10 mouse cellular contexts compared by ENCODE assay signal in genomic region chr7:25651281-25651680, GRCm38 (mm10). TPM values are rescaled to one million over a fixed set of nuclear protein-coding genes. Genes with fewer than 3 reads are reported as not detected.
DNase-seq lines count a peak whose midpoint lies in the region; ATAC-seq and TF ChIP-seq lines count a peak whose summit lies in the region.
"Had no signal": no experiment of that assay in that cellular context is flagged by ENCODE, and none has a peak within 500 bp of the region (broad histone marks: within the 10 kb centered on the region; RNA-seq: fewer than 3 reads in every experiment).

No protein-coding gene starts in this region.

- H3K9me3 ChIP-seq in heart, embryonic 10.5 days = no peaks in the 10 kb centered on the region
- H3K9me3 ChIP-seq in CH12.LX (replicated peaks; ENCODE audit: low read length) = no peaks in the 10 kb centered on the region

- 0 out of 2 replicates have a peak overlapping the region, but pooled peaks have one; percentile 23 for H3K4me2 ChIP-seq in CH12.LX (ENCODE audit: insufficient read depth, low read depth, poor library complexity, severe bottlenecking)

- DNase-seq in heart, adult 11 months = peak; percentile 93
- DNase-seq in heart, embryonic 10.5 days (ENCODE audit: low spot score) = no peak
- peak; percentile 66 for DNase-seq in CH12.LX (ENCODE audit: extremely low read depth)
- DNase-seq in naive thymus-derived CD4-positive, alpha-beta T cell, adult 2 months (ENCODE audit: low read depth) = peak; percentile 29
- no peak for DNase-seq in frontal cortex, postnatal 14 days (ENCODE audit: low spot score in 2 of 2)
- DNase-seq in right cerebral cortex, adult 18-20 months = no peak
- no peak for DNase-seq in frontal cortex, adult 2 months (ENCODE audit: extremely low spot score in 1 of 2, low spot score in 1 of 2)
- DNase-seq: gastrocnemius, postnatal 36 days; kidney, postnatal 36 days had no signal

- peak; percentile 78 for TF ChIP-seq RAD21 in CH12.LX (IDR thresholded peaks at IDR 0.05; ENCODE audit: low read depth, low read length)

- H3K36me3 ChIP-seq in heart, embryonic 10.5 days = no peaks in the 10 kb centered on the region
- H3K36me3 ChIP-seq in CH12.LX (replicated peaks in 1 of 2; ENCODE audit: control insufficient read depth in 1 of 2, insufficient read depth in 1 of 2, low read length in 1 of 2) = no peaks in the 10 kb centered on the region

- no peak overlapping the region for H3K27ac ChIP-seq in heart, embryonic 10.5 days
- no peak overlapping the region for H3K27ac ChIP-seq in CH12.LX (ENCODE audit: insufficient read depth, low read depth)

- TF ChIP-seq POLR2A in CH12.LX (IDR thresholded peaks at IDR 0.05; ENCODE audit: low read depth, low read length) = no peak

- no peak overlapping the region for H3K9ac ChIP-seq in CH12.LX (ENCODE audit: insufficient read depth, low read depth)

- 86% methylated on average over 8 of the region's 8 CpGs for WGBS in heart, embryonic 10.5 days

- H3K79me2 ChIP-seq in CH12.LX (replicated peaks; ENCODE audit: control insufficient read depth, extremely low read depth, insufficient read depth, poor library complexity, severe bottlenecking) = no peaks in the 10 kb centered on the region

- in situ Hi-C loops in CH12.LX (cut with MboI; ENCODE audit: low pct_ligation_motif_present, low pct_unique_long_range_greater_than_20kb, low sequenced_read_pairs) = no loop called here

- 0 out of 2 replicates have a peak, but pooled peaks cover 3% of the 10 kb centered on the region for H3K4me1 ChIP-seq in heart, embryonic 10.5 days
- H3K4me1 ChIP-seq in CH12.LX (ENCODE audit: control insufficient read depth in 1 of 2, insufficient read depth in 2 of 2) = peaks cover 17 to 49% of the 10 kb centered on the region in 2 experiments

- no peaks in the 10 kb centered on the region for H3K27me3 ChIP-seq in heart, embryonic 10.5 days (ENCODE audit: insufficient read depth, poor library complexity, severe bottlenecking)
- H3K27me3 ChIP-seq in CH12.LX (replicated peaks) = no peaks in the 10 kb centered on the region

- peak in 1 of 2 experiments; percentile 68; a peak in 2 of 4 replicates for TF ChIP-seq CTCF in CH12.LX (conservative IDR thresholded peaks at IDR 0.05 in 1 of 2, IDR thresholded peaks at IDR 0.05 in 1 of 2; ENCODE audit: low read depth in 2 of 2, low read length in 2 of 2)

- peak; percentile 87 to 94 for ATAC-seq in hematopoietic stem cell, adult 5-6 weeks (replicated peaks in 1 of 2; ENCODE audit: insufficient read depth in 1 of 2, low FRiP score in 2 of 2, low TSS enrichment in 1 of 2, low read depth in 1 of 2, poor library complexity in 2 of 2, severe bottlenecking in 2 of 2)

- no peak for TF ChIP-seq EP300 in CH12.LX (IDR thresholded peaks at IDR 0.05; ENCODE audit: low read length)

- dilution Hi-C loops in CH12.LX (cut with MboI; ENCODE audit: extremely low pct_ligation_motif_present, extremely low pct_unique_long_range_greater_than_20kb, low sequenced_read_pairs) = no loop called here

- no peak overlapping the region for H3K4me3 ChIP-seq in heart, embryonic 10.5 days
- no peak overlapping the region for H3K4me3 ChIP-seq in CH12.LX (replicated peaks in 1 of 3; ENCODE audit: low read depth in 2 of 3, low read length in 2 of 3, poor library complexity in 1 of 3)

TF ChIP-seq in CH12.LX, 34 proteins besides CTCF, POLR2A, EP300 and RAD21:
- TF ChIP-seq HCFC1 (IDR thresholded peaks at IDR 0.05; ENCODE audit: low read depth, low read length) (no peak), SMC3 (IDR thresholded peaks at IDR 0.05; ENCODE audit: low read depth, low read length) (peak; percentile 65), USF1 (IDR thresholded peaks at IDR 0.05; ENCODE audit: low read depth, low read length) (no peak), BHLHE40 (IDR thresholded peaks at IDR 0.05; ENCODE audit: low read depth, low read length) (0 out of 2 replicates have a peak, but pooled peaks have one; percentile 20)

RNA-seq across cellular contexts. Expression of gene Bckdha, which starts 7.5 kb away (rescaled TPM):
- polyA plus RNA-seq in heart, embryonic 10.5 days (2016; fragmentation: Nextera tagmentation; extraction: Ambion mirVana) = 51.7 and 51.8 TPM in 2 replicates
- 14.9 and 19.9 TPM in 2 replicates for total RNA-seq in CH12.LX (2012; rRNA removed)
- 20.8 and 21.4 TPM in 2 replicates for total RNA-seq in CH12.LX (2014; rRNA removed)
- 13.4 and 17.2 TPM in 2 replicates for polyA plus RNA-seq in CH12.LX (2012; ENCODE audit: insufficient read length, low read depth)
- 33.2 and 61.3 TPM in 2 replicates for total RNA-seq in hematopoietic stem cell, adult 5-6 weeks (2017)
- 67.9 and 71.9 TPM in 2 replicates for polyA plus RNA-seq in frontal cortex, adult 2 months (2012; rRNA removed)

RNA-seq across cellular contexts. Expression of gene Exosc5, which starts 7.7 kb away (rescaled TPM):
- 50.6 and 74.8 TPM in 2 replicates for polyA plus RNA-seq in heart, embryonic 10.5 days (2016; fragmentation: Nextera tagmentation; extraction: Ambion mirVana)
- 105 and 116 TPM in 2 replicates for total RNA-seq in CH12.LX (2012; rRNA removed)
- total RNA-seq in CH12.LX (2014; rRNA removed) = 114 and 123 TPM in 2 replicates
- 102 and 125 TPM in 2 replicates for polyA plus RNA-seq in CH12.LX (2012; ENCODE audit: insufficient read length, low read depth)
- 32.5 and 48.8 TPM in 2 replicates for total RNA-seq in hematopoietic stem cell, adult 5-6 weeks (2017)
- 33.9 TPM in 2 replicates for polyA plus RNA-seq in frontal cortex, adult 2 months (2012; rRNA removed)

RNA-seq across cellular contexts. Expression of gene Tmem91, which starts 23.7 kb away (rescaled TPM):
- 1.1 and 1.9 TPM in 2 replicates for polyA plus RNA-seq in heart, embryonic 10.5 days (2016; fragmentation: Nextera tagmentation; extraction: Ambion mirVana)
- total RNA-seq in CH12.LX (2012; rRNA removed) = 0.17 and 0.55 TPM in 2 replicates
- not detected in 2 replicates for total RNA-seq in CH12.LX (2014; rRNA removed)
- polyA plus RNA-seq in CH12.LX (2012; ENCODE audit: insufficient read length, low read depth) = 1.3 and 1.9 TPM in 2 replicates
- total RNA-seq in hematopoietic stem cell, adult 5-6 weeks (2017) = 2.3 TPM in 1 of 2 replicates, not detected in the other
- 49.8 and 52.0 TPM in 2 replicates for polyA plus RNA-seq in frontal cortex, adult 2 months (2012; rRNA removed)
- total RNA-seq: gastrocnemius, postnatal 36 days had no signal

RNA-seq across cellular contexts. Expression of gene B3gnt8, which starts 24.8 kb away (rescaled TPM):
- 5.2 and 5.4 TPM in 2 replicates for polyA plus RNA-seq in heart, embryonic 10.5 days (2016; fragmentation: Nextera tagmentation; extraction: Ambion mirVana)
- 0.21 TPM in 2 replicates for total RNA-seq in CH12.LX (2012; rRNA removed)
- total RNA-seq in CH12.LX (2014; rRNA removed) = not detected in 2 replicates
- polyA plus RNA-seq in CH12.LX (2012; ENCODE audit: insufficient read length, low read depth) = 0.24 and 0.29 TPM in 2 replicates
- 1.8 and 4.7 TPM in 2 replicates for total RNA-seq in hematopoietic stem cell, adult 5-6 weeks (2017)
- polyA plus RNA-seq in frontal cortex, adult 2 months (2012; rRNA removed) = 0.95 and 1.1 TPM in 2 replicates

RNA-seq across cellular contexts. Expression of gene B9d2, which starts 29.3 kb away (rescaled TPM):
- polyA plus RNA-seq in heart, embryonic 10.5 days (2016; fragmentation: Nextera tagmentation; extraction: Ambion mirVana) = 34.2 and 35.8 TPM in 2 replicates
- total RNA-seq in CH12.LX (2012; rRNA removed) (13.1 and 15.8 TPM in 2 replicates), CH12.LX (2014; rRNA removed) (9.3 and 10.0 TPM in 2 replicates)
- 21.2 and 23.8 TPM in 2 replicates for polyA plus RNA-seq in CH12.LX (2012; ENCODE audit: insufficient read length, low read depth)
- 46.3 and 70.6 TPM in 2 replicates for total RNA-seq in hematopoietic stem cell, adult 5-6 weeks (2017)
- polyA plus RNA-seq in frontal cortex, adult 2 months (2012; rRNA removed) = 54.8 and 62.4 TPM in 2 replicates

Comparison
In these comparisons a context has a peak if more than half of its experiments do, and no peak if none do; other contexts are left out.
1. DNase-seq: peak in heart, adult 11 months (single experiment), CH12.LX (single experiment) and naive thymus-derived CD4-positive, alpha-beta T cell, adult 2 months (single experiment); none in heart, embryonic 10.5 days (single experiment), frontal cortex, postnatal 14 days (0 of 2), right cerebral cortex, adult 18-20 months (single experiment) and frontal cortex, adult 2 months (0 of 2).
2. RNA of gene Tmem91, which starts 23.7 kb away (polyA plus RNA-seq): 49.8 to 52.0 TPM in frontal cortex, adult 2 months; 1.1 to 1.9 TPM in heart, embryonic 10.5 days and 1.3 to 1.9 TPM in CH12.LX; every median in the first group is over 10 times any median in the second.